In the genomic region with DNA sequence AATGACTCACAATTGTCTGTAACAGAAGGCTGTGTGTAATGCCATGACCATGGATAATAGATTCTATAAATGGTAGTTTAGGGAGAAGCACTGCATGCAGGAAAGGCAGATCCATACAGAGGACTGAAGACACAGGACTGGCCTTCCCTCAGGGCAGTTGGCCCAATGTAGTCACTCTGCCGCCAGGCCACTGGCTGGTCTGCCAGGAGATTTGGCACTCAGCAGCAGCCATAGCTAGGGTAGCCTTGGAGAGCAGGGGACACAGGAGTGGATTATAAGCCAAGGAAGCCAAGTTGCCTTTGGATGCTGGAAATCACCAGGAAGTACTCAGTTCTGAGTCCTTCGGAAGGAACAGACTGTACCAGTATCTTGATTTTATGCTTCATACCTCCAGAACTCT, we compare ENCODE assay signal across 19 mouse cellular contexts. TPM values are rescaled to one million over a fixed set of nuclear protein-coding genes. Genes with fewer than 3 reads are reported as not detected.
DNase-seq lines count a peak whose midpoint lies in the region; TF ChIP-seq lines count a peak whose summit lies in the region.
"Had no signal": no experiment of that assay in that cellular context is flagged by ENCODE, and none has a peak within 500 bp of the region (broad histone marks: within the 10 kb centered on the region; RNA-seq: fewer than 3 reads in every experiment).

No protein-coding gene starts in this region.

- H3K4me1 ChIP-seq in kidney, adult 2 months (ENCODE audit: control insufficient read depth, insufficient read depth, low read length), result no peaks in the 10 kb centered on the region
- H3K4me1 ChIP-seq: embryonic facial prominence, embryonic 12.5 days; forebrain, embryonic 15.5 days; heart, embryonic 15.5 days; hindbrain, embryonic 13.5 days; intestine, embryonic 15.5 days; kidney, embryonic 15.5 days had no signal

- 94% methylated on average over 2 of the region's 2 CpGs for WGBS in kidney, adult 2 months

- TF ChIP-seq CTCF in kidney, adult 2 months (conservative IDR thresholded peaks at IDR 0.05; ENCODE audit: insufficient read depth, insufficient read length, low read depth, low read length), result no peak

- H3K4me3 ChIP-seq in kidney, adult 2 months (ENCODE audit: insufficient read depth, low read depth, low read length), result no peak overlapping the region
- H3K4me3 ChIP-seq: embryonic facial prominence, embryonic 12.5 days; forebrain, embryonic 15.5 days; heart, adult 2 months; heart, embryonic 15.5 days; hindbrain, embryonic 13.5 days; intestine, embryonic 15.5 days; kidney, embryonic 15.5 days had no signal

- no peak for TF ChIP-seq POLR2A in kidney, adult 2 months (IDR thresholded peaks at IDR 0.05; ENCODE audit: low read depth, low read length)

- no peaks in the 10 kb centered on the region for H3K27me3 ChIP-seq in kidney, adult 2 months (replicated peaks; ENCODE audit: control insufficient read depth, insufficient read depth, low read length)
- H3K27me3 ChIP-seq: embryonic facial prominence, embryonic 12.5 days; forebrain, embryonic 15.5 days; heart, embryonic 15.5 days; hindbrain, embryonic 13.5 days; intestine, embryonic 15.5 days; kidney, embryonic 15.5 days had no signal

- peak; percentile 17 for DNase-seq in cerebellum, adult 9-11 months
- no peak for DNase-seq in cerebellum, adult 18-20 months
- peak; percentile 15 to 25 for DNase-seq in cerebellum, postnatal 36 days
- no peak for DNase-seq in cerebellum, adult 11-12 months
- peak; percentile 26 to 44 for DNase-seq in layer of hippocampus, postnatal 10 days (ENCODE audit: low spot score in 2 of 2)
- no peak for DNase-seq in layer of hippocampus, adult 11-12 months (ENCODE audit: low spot score)
- DNase-seq in adrenal gland, postnatal 36 days, result peak; percentile 25 to 33
- no peak for DNase-seq in kidney, adult 2 months
- DNase-seq: heart, postnatal 14 days; kidney, adult 18-20 months had no signal

- H3K36me3 ChIP-seq in kidney, adult 2 months (ENCODE audit: control insufficient read depth, insufficient read depth, low read length), result no peaks in the 10 kb centered on the region; the same call in 1 of the 2 replicates
- H3K36me3 ChIP-seq: intestine, embryonic 15.5 days had no signal

- H3K27ac ChIP-seq in kidney, adult 2 months (ENCODE audit: insufficient read depth, low read depth, low read length), result no peak overlapping the region
- H3K27ac ChIP-seq: embryonic facial prominence, embryonic 12.5 days; forebrain, embryonic 15.5 days; heart, adult 2 months; heart, embryonic 15.5 days; hindbrain, embryonic 13.5 days; hindbrain, postnatal 0 days; intestine, embryonic 15.5 days; kidney, embryonic 15.5 days had no signal

RNA-seq across cellular contexts. Expression of a gene that starts 9.0 kb away (rescaled TPM):
- 10 to 100 TPM; 42.0 TPM for total RNA-seq in layer of hippocampus, postnatal 10 days (2021)
- 10 to 100 TPM; 26.2 to 29.8 TPM for total RNA-seq in adrenal gland, postnatal 36 days (2021)
- polyA plus RNA-seq in kidney, adult 2 months (2012; rRNA removed), result 16.5 and 16.6 TPM in 2 replicates

RNA-seq across cellular contexts. Expression of a gene that starts 9.4 kb away (rescaled TPM):
- total RNA-seq in layer of hippocampus, postnatal 10 days (2021), result 10 to 100 TPM; 14.8 to 15.7 TPM
- 10 to 100 TPM; 20.6 to 21.7 TPM for total RNA-seq in adrenal gland, postnatal 36 days (2021)
- polyA plus RNA-seq in kidney, adult 2 months (2012; rRNA removed), result 6.6 and 9.0 TPM in 2 replicates

RNA-seq across cellular contexts. Expression of a gene that starts 11.8 kb away (rescaled TPM):
- total RNA-seq in layer of hippocampus, postnatal 10 days (2021), result 1 to 10 TPM; 2.2 to 2.8 TPM
- total RNA-seq in adrenal gland, postnatal 36 days (2021), result under 1 TPM; 0.30 to 0.40 TPM
- 0.86 and 0.94 TPM in 2 replicates for polyA plus RNA-seq in kidney, adult 2 months (2012; rRNA removed)
- total RNA-seq: heart, adult 2 months; hematopoietic stem cell, adult 5-6 weeks had no signal

Comparison
In these comparisons a context has a peak if more than half of its experiments do, and no peak if none do; other contexts are left out.
1. DNase-seq: peak in cerebellum, adult 9-11 months (single experiment), cerebellum, postnatal 36 days (2 of 2), layer of hippocampus, postnatal 10 days (2 of 2) and adrenal gland, postnatal 36 days (2 of 2); none in cerebellum, adult 18-20 months (0 of 2), cerebellum, adult 11-12 months (single experiment), layer of hippocampus, adult 11-12 months (single experiment) and kidney, adult 2 months (single experiment).